Mouse (Mus musculus): ENCODE data around the gene Sec22b.
A peak's percentile ranks its signal among the peaks of the same experiment; 100 is the strongest.

Gene Sec22b

GRCm38 (mm10) chr3:97911093-97911492, 10.1 kb downstream of the Sec22b start:
- no peak for DNase-seq

GRCm38 (mm10) chr3:97915081-97915480, 14.1 kb downstream of the Sec22b start:
- no peak for DNase-seq

GRCm38 (mm10) chr3:97918885-97919550, 18.0 kb downstream of the Sec22b start:
- no peak for DNase-seq

GRCm38 (mm10) chr3:97925246-97925645, 24.3 kb downstream of the Sec22b start:
- peak; percentile 20 for DNase-seq

GRCm38 (mm10) chr3:97927322-97927721, 26.3 kb downstream of the Sec22b start:
- DNase-seq: no peak

- peak; percentile 67 for DNase-seq
Measured at GRCm38 (mm10) chr3:97928968-97929858, 28.2 kb downstream of the Sec22b start.

- no peak for DNase-seq
Measured at GRCm38 (mm10) chr3:97930141-97930786, 29.3 kb downstream of the Sec22b start.

- no peak for DNase-seq
Measured at GRCm38 (mm10) chr3:97930787-97931158, 29.8 kb downstream of the Sec22b start.

- peak; percentile 62 for DNase-seq
Measured at GRCm38 (mm10) chr3:97931310-97931885, 30.4 kb downstream of the Sec22b start.

- no peak for DNase-seq
Measured at GRCm38 (mm10) chr3:97932131-97932530, 31.1 kb downstream of the Sec22b start.

GRCm38 (mm10) chr3:97932771-97933170, 31.8 kb downstream of the Sec22b start:
- DNase-seq: no peak

- no peak for DNase-seq
Measured at GRCm38 (mm10) chr3:97933251-97933650, 32.3 kb downstream of the Sec22b start.

GRCm38 (mm10) chr3:97933811-97934210, 32.8 kb downstream of the Sec22b start:
- no peak for DNase-seq

- DNase-seq: no peak
Measured at GRCm38 (mm10) chr3:97934331-97935300, 33.6 kb downstream of the Sec22b start.

- DNase-seq: no peak
Measured at GRCm38 (mm10) chr3:97937068-97937944, 36.3 kb downstream of the Sec22b start.

GRCm38 (mm10) chr3:97937945-97938266, 36.9 kb downstream of the Sec22b start:
- DNase-seq: no peak

GRCm38 (mm10) chr3:97938814-97939526, 38.0 kb downstream of the Sec22b start:
- DNase-seq: no peak

- DNase-seq: no peak
Measured at GRCm38 (mm10) chr3:97939626-97940510, 38.9 kb downstream of the Sec22b start.

- peak; percentile 18 for DNase-seq
Measured at GRCm38 (mm10) chr3:97940511-97941204, 39.7 kb downstream of the Sec22b start.
